Mouse (Mus musculus) lung, embryonic 14.5 days (tissue): ENCODE measurements around the gene Cdca7l. TPM values are rescaled to one million over a fixed set of nuclear protein-coding genes. Genes with fewer than 3 reads are reported as not detected.
A peak's percentile ranks its signal among the peaks of the same experiment; 100 is the strongest.

Source experiments
- ATAC-seq: fragments of 200-750 bp; cut with Nextera tagmentation; 2 replicates; pipeline ENCODE4 v1.8.0; 2017; ENCODE audit warnings: mild to moderate bottlenecking, moderate TSS enrichment, moderate library complexity; ENCODE audit not compliant: insufficient read depth
- DNase-seq: peaks from one replicate; pipeline ENCODE4 v3.0.0-alpha.2; 2015
- H3K27ac ChIP-seq: fragments of 300-500 bp; sonication (generic); 2 replicates; pipeline ENCODE4 v1.5.1; 2014; ENCODE audit warnings: low read depth, mild to moderate bottlenecking, moderate library complexity
- H3K27me3 ChIP-seq: fragments of 300-500 bp; sonication (generic); 2 replicates; pipeline ENCODE4 v1.6.1; 2014; ENCODE audit warnings: low read length, control low read depth; ENCODE audit not compliant: insufficient read depth
- H3K36me3 ChIP-seq: fragments of 300-500 bp; sonication (generic); 2 replicates; pipeline ENCODE4 v1.6.1; 2014; ENCODE audit warnings: control low read depth; ENCODE audit not compliant: insufficient read depth
- H3K4me1 ChIP-seq: fragments of 300-500 bp; sonication (generic); 2 replicates; pipeline ENCODE4 v1.6.1; 2014; ENCODE audit warnings: antibody characterized with exemption, control low read depth; ENCODE audit not compliant: insufficient read depth
- H3K4me2 ChIP-seq: fragments of 300-500 bp; sonication (generic); 2 replicates; pipeline ENCODE4 v1.6.1; 2014; ENCODE audit warnings: mild to moderate bottlenecking
- H3K4me3 ChIP-seq: fragments of 300-500 bp; sonication (generic); 2 replicates; pipeline ENCODE4 v1.5.1; 2014; ENCODE audit warnings: low read depth, low read length
- H3K9ac ChIP-seq: fragments of 300-500 bp; sonication (generic); 2 replicates; pipeline ENCODE4 v1.6.1; 2014
- H3K9me3 ChIP-seq: fragments of 300-500 bp; sonication (generic); 2 replicates; pipeline ENCODE4 v1.6.1; 2016; ENCODE audit warnings: low read depth, low read length, control low read depth
- CTCF ChIP-seq: IDR thresholded peaks from 2 replicates; pipeline ENCODE4 v1.5.1; 2016; ENCODE audit warnings: antibody characterized with exemption, low read depth
- WGBS: fragments of 180-500 bp; shearing (Covaris S2); extraction: QIAGEN DNeasy Blood & Tissue Kit; methylation state at CpG from one replicate; pipeline ENCODE4 v1.1.7; 2014; 5-methylcytosine and 5-hydroxymethylcytosine counted together
- polyA plus RNA-seq: library from polyadenylated mRNA; unstranded; fragments of >200 nt; fragmentation: Nextera tagmentation; extraction: Ambion mirVana; gene quantifications from 2 replicates; pipeline ENCODE4 v1.2.1, GENCODE M21; 2014

Gene Cdca7l
- polyA plus RNA-seq, 1 experiment from 2014 or later: 71.5 TPM

GRCm38 (mm10) chr12:117857884-117858283, 53.8 kb downstream of the Cdca7l start:
- Histone ChIP-seq H3K27ac (no peak overlapping the region), H3K36me3 (no peaks in the 10 kb centered on the region), H3K27me3 (no peaks in the 10 kb centered on the region), H3K9me3 (no peaks in the 10 kb centered on the region), H3K4me3 (no peak overlapping the region), H3K9ac (no peak overlapping the region), H3K4me1 (peaks cover 2% of the 10 kb centered on the region; the same call in 1 of the 2 replicates), H3K4me2 (no peak overlapping the region)
- no peak for TF ChIP-seq CTCF
- DNase-seq: no peak
- WGBS: 80% methylated on average over 6 of the region's 6 CpGs
- ATAC-seq: no peak

GRCm38 (mm10) chr12:117860840-117861239, 56.8 kb downstream of the Cdca7l start:
- H3K4me1 ChIP-seq: peaks cover 2% of the 10 kb centered on the region; the same call in 1 of the 2 replicates
- no peak for ATAC-seq
- no peak for TF ChIP-seq CTCF
- H3K9ac ChIP-seq: no peak overlapping the region
- H3K4me3 ChIP-seq: no peak overlapping the region
- no peak overlapping the region for H3K4me2 ChIP-seq
- H3K27ac ChIP-seq: no peak overlapping the region
- H3K9me3 ChIP-seq: no peaks in the 10 kb centered on the region
- no peaks in the 10 kb centered on the region for H3K27me3 ChIP-seq
- 0 out of 2 replicates have a peak, but pooled peaks cover 3% of the 10 kb centered on the region for H3K36me3 ChIP-seq
- DNase-seq: no peak
- WGBS: 66% methylated on average over 7 of the region's 7 CpGs

GRCm38 (mm10) chr12:117861249-117861648, 57.2 kb downstream of the Cdca7l start:
- ATAC-seq (no peak), DNase-seq (no peak)
- Histone ChIP-seq H3K36me3 (peaks cover 5% of the 10 kb centered on the region), H3K4me3 (no peak overlapping the region), H3K27ac (no peak overlapping the region), H3K4me2 (no peak overlapping the region), H3K9ac (no peak overlapping the region), H3K9me3 (no peaks in the 10 kb centered on the region), H3K27me3 (no peaks in the 10 kb centered on the region), H3K4me1 (peaks cover 2% of the 10 kb centered on the region; the same call in 1 of the 2 replicates)
- no peak for TF ChIP-seq CTCF
- 68% methylated on average over 3 of the region's 3 CpGs for WGBS

- H3K27ac ChIP-seq: no peak overlapping the region
- H3K4me2 ChIP-seq: no peak overlapping the region
- no peak for DNase-seq
- ATAC-seq: no peak
- H3K36me3 ChIP-seq: peaks cover 13% of the 10 kb centered on the region
- no peaks in the 10 kb centered on the region for H3K4me1 ChIP-seq
- no peak overlapping the region for H3K9ac ChIP-seq
- WGBS: 70% methylated on average over 5 of the region's 5 CpGs
- no peaks in the 10 kb centered on the region for H3K9me3 ChIP-seq
- no peaks in the 10 kb centered on the region for H3K27me3 ChIP-seq
- no peak for TF ChIP-seq CTCF
- H3K4me3 ChIP-seq: no peak overlapping the region
Observed at GRCm38 (mm10) chr12:117862655-117863054, 58.6 kb downstream of the Cdca7l start.

- no peak for TF ChIP-seq CTCF
- Histone ChIP-seq H3K27ac (no peak overlapping the region), H3K4me2 (no peak overlapping the region), H3K36me3 (peaks cover 45% of the 10 kb centered on the region), H3K27me3 (no peaks in the 10 kb centered on the region), H3K9ac (no peak overlapping the region), H3K9me3 (no peaks in the 10 kb centered on the region), H3K4me1 (no peaks in the 10 kb centered on the region), H3K4me3 (no peak overlapping the region)
- ATAC-seq (no peak), DNase-seq (no peak)
- 80% methylated on average over 4 of the region's 4 CpGs for WGBS
Observed at GRCm38 (mm10) chr12:117867708-117868564, 63.8 kb downstream of the Cdca7l start.

GRCm38 (mm10) chr12:117872265-117872664, 68.2 kb downstream of the Cdca7l start:
- ATAC-seq (peak; percentile 41; the same call in 1 of the 2 replicates), DNase-seq (peak; percentile 43)
- Histone ChIP-seq H3K9ac (no peak overlapping the region), H3K4me1 (no peaks in the 10 kb centered on the region), H3K27me3 (no peaks in the 10 kb centered on the region), H3K4me3 (no peak overlapping the region), H3K36me3 (peaks cover 75% of the 10 kb centered on the region), H3K4me2 (no peak overlapping the region), H3K9me3 (no peaks in the 10 kb centered on the region), H3K27ac (no peak overlapping the region)
- TF ChIP-seq CTCF: no peak
- WGBS: 67% methylated on average over 5 of the region's 5 CpGs

GRCm38 (mm10) chr12:117878341-117878740, 74.3 kb downstream of the Cdca7l start:
- 94% methylated on average over 13 of the region's 13 CpGs for WGBS
- ATAC-seq (no peak), DNase-seq (no peak)
- no peak overlapping the region for H3K9ac ChIP-seq
- peaks cover 68% of the 10 kb centered on the region for H3K36me3 ChIP-seq
- H3K27me3 ChIP-seq: no peaks in the 10 kb centered on the region
- H3K9me3 ChIP-seq: no peaks in the 10 kb centered on the region
- H3K27ac ChIP-seq: no peak overlapping the region
- no peak for TF ChIP-seq CTCF
- no peak overlapping the region for H3K4me3 ChIP-seq
- no peak overlapping the region for H3K4me2 ChIP-seq
- H3K4me1 ChIP-seq: no peaks in the 10 kb centered on the region
